Mouse (Mus musculus) cerebellum, adult 18-20 months (tissue): ENCODE measurements around the gene Lif.

Experiments
- DNase-seq, 2 experiments: peaks; one replicate each; pipeline ENCODE4 v3.0.0; 2021

The Lif gene

DNA sequence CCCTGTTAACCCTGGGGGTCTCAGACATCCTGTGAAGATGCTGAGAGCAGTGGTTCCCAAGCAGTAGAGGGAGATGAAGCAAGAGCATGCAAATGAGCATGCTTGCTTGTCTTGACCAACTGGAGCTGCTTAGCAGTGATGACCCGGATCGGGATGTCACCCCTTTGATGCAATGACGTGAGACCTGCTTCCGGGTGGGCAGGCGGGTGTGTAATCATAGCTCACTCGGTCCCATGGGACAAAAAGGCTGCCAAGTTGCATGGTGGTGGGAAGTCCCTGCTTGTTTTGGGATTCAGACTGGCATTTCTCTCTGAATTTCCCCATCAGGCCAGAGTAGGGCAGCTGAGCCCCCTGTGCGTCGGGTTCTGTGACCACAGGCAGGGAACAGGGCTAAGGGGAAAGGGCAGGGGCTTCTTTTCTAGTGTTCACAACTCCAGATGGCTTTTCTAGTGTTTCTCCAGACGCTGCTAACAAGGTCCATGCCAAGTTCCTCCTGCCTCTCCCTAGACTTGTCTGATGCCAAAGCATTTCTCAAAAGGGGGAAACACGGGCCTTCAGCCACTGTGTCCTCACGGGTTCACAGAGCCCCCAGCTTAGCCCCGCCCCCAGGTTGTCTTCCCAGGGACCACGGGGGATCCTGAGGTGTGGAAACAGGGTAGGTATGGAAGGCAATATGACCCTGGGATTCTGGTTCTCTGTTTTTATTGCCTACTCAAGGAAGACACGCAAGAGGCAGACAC is 42.5 kb downstream of the Lif start:
- DNase-seq, result no peak

DNA sequence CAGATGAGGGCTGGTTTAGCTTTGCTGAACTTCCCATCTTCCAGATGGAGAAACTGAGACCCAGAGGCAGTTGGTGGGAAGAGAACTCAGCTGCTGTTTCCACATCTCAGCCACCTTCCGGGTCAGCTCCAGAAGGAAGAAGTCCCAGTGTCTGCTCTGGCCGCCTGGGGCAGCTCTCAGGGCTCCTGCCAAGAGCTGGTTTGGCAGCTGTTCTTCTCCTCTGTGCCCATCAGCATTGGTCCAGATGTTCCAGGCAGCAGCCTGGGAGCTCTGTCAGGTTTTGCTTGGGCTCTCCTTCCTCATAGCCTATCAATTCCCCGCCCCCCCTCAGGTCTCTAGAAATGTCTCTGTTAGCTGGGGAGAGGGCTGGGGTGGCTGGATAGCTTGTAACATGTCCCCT is 43.3 kb downstream of the Lif start:
- no peak for DNase-seq

DNA sequence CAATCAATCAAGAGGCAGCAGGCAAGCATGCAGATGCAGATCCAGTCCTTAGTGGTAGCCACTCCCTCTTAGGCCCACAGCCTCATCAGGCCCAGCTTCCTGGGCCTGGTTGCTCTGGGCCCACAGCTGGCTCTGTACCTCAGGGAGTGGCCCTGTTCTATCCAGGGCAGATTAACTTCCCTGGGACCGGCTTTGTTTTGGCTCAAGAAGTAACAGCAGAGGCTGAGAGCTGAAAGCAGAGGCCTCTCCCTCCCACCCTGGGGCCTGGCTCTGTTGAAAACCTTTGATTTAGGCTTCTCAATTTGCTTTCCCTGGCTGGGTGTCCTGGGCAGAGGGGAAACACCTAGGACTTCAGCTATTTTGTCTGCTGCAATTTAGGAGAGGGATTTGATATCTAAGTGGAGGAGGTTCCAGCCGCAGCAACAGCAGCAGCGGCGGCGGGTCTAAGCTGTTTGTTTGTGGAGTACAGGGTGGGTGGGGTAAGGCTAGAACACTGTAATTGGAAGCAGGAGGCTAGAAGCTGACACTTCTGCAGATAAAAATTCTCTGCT is 45.1 kb downstream of the Lif start:
- DNase-seq, result no peak

DNA sequence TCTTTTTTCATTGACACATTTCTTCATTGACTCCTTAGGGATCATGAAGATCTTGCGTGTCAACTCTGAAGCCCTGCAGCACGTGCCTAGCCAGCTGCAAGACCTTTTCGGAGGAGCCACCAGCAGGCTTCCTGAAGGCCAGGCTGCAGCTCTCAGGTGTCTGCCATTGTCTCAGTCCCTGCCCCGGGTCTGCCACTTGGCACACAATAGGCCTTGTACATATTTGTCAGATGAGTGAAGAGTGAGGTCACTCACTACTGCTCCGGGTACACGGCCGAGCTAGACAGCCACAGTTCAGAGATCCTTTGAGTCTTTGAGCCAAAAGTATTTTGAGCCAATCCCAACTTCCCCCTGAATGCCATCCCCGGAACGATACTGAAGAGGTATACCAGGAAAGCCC is 45.7 kb downstream of the Lif start:
- no peak for DNase-seq

DNA sequence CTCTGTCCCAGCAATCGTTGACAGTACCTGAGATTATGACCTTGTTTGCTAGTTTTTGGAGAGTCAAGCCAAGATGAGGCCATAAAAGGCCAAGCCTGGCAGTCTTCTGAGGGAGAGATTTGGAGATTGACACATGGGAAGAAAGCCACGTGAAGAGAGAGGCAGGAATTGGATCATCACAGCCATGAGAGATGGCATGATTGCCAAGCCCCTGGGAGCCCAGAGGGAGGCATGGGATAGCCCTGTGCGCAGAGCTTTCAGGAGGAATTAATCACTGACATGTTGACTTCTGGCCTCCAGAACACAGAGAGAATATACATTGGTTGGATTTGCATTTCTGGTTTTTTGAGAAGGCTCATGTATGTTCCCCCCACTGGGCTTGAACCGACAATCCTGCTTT is 46.8 kb downstream of the Lif start:
- no peak for DNase-seq

DNA sequence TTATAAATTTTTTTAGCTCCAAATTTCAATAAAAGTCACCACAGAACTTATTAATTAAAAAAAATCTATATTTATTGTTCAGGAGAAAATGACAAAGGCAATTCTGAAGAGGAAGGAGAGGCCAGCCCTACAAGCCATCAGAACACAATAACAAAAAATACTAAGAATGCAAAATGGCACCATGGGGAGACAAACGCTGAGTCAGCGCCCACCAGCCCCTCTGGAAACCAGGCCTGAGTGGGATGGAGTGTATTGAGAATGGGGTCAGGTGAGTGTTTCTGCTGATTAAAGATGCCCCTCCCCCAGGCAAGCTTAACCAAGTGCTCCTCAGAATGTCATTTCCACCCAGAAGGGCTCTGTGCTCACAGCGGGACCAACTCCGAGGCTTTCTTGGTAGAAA is 47.7 kb downstream of the Lif start:
- no peak for DNase-seq

DNA sequence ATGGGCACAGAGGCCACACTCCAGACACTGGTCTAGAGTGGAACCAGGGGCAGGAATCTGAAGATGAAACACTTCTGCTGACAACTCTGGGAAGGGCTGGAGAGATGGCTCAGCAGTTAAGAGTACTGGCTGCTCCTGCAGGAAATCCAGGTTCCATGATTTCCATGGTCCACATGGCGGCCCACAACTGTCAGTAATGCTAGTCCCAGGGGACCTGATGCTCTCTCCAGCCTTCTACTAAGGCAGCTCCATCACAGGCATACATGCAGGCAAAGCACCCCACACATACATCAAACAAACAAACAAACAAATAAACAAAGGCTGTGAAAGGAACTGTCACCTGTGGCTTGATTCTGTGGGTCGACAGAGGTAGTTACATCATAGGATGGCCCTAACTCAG is 48.7 kb downstream of the Lif start:
- DNase-seq, result no peak

DNA sequence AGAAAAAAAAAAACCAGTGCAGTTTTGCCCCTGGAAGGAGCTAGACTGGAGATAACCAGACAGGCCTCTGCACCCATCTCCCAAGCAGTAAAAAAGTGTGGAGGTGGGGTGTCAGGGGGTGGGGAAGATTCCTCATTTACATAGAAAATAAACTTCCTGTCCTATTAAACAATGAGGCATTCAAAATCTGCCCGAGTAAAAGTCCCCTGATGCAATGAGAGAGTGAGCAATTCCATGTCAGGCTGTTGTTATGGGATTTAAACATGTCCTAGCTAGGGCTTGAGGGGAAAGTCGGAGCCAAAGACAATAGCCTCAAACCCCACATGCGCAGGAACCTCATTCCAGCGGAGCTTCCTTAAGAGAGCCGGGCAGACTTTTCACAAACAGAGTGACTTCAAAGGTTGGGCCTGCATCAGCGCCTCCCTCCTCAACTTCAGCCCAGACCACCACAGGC is 50.7 kb downstream of the Lif start:
- no peak for DNase-seq

DNA sequence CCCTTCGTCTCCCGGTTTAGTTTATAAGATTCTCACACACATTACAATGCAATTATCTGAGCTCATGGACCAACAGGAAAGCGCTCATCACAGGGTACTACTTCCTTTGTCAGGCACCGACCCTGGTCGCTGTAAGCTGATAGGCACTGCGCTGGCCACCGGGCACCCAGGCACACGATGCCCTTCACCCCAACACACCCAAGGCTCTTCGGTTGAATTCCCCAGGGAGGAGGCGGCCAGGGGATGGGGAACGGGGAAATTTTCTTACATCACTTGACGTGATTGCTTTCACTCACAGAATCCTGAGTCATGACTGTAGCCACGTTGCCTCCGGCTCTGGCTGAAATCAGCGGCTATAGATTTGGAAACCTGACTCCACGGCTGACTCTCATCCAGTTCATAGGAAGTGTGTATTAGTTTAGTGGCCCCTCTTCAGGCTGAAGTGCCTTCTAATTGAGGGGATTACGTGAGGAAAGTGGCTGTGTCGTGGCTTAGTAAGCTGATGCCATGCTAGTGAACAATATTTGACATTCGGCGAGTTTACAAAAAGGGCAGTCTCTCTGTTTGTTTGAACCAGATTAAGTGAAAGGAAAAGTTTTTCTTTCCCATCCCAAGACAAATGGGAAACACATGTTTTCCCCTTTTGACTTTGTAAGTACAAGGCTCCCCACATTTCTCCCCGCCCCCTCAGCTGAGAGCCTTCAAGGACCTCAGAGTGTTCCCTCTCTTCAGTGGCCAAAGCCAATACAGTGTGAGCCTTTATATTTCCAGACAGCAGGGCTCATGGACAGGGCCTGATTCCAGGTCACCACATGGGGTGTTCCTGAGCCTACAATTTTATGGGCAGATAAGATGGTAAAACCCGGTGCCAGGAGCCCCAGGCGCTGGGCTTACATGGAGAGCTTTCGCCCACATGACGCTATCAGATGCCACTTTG is 51.4 kb downstream of the Lif start:
- peak; percentile 22 to 35 for DNase-seq

DNA sequence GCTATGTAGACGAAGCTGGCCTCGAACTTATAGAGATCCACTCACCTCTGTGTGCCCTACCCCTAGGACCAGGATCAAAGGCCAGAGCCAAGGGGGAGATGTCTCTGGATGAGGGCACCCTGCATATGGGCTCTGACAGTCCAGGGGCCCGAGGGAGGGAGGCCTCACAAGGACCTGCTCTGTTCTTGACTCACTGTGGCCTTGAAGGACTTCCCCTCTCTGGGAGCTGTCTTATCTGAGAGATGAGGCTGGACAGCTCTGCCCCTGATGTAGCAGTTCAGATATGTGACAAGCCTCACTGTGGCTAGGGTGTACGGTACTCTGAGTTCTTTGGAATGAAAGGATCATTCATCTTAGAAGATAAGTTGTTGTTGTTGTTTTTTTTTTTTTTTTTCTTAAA is 52.3 kb downstream of the Lif start:
- no peak for DNase-seq

DNA sequence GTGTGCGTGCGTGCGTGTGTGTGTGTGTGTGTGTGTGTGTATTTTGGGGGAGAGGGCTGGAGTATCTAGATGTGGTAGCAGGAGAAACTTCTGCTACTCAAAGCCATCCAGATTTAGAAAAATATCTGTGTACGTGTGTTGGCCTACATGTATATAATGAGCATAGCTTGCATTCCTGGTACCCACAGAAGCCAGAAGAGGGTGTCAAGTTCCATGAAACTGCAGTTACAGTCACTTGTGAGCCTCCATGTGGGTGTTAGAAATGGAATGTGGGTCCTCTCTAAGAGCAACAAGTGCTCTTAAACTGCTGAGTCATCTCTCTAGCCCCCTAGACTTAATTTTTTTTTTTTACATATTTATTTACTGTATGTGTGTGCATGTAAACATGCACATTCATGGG is 53.0 kb downstream of the Lif start:
- no peak for DNase-seq

DNA sequence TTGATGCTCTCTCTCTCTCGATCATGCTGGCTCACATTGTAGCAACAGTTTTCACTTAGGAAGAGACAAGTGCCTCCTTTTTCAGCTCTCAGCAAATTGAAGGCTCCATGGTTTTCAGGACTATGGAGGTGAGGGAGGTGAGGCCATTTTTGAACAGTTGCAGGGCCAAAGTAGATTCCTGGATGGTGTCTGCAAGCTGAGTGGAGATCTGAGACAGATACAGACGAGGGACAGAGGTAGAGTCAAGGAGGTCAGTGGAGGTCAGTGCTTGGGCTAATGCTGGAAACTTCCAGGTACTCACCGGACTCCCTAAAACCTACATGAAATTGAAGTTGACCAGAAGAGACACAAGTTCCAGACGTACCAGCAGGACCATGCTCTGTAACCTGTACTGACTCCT is 54.8 kb downstream of the Lif start:
- DNase-seq, result no peak

DNA sequence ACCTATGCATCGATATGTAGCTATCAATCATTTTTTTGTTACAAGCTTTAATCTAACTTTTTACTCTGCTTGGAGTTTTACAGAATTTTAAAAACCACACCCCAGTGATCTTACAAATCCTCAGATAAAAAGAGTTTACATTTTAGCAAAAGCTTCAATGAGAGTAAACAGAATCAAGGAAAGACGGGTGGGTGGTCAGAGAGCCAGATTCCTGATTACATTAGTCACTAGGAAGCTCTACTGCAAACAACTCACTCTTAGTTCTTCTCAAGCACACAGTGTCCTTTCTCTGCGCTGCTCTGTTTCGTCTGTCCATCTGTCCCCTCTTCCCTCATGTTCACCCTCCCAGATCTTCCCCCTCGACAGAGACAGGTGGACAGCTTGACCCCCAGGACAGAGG is 59.9 kb downstream of the Lif start:
- no peak for DNase-seq

DNA sequence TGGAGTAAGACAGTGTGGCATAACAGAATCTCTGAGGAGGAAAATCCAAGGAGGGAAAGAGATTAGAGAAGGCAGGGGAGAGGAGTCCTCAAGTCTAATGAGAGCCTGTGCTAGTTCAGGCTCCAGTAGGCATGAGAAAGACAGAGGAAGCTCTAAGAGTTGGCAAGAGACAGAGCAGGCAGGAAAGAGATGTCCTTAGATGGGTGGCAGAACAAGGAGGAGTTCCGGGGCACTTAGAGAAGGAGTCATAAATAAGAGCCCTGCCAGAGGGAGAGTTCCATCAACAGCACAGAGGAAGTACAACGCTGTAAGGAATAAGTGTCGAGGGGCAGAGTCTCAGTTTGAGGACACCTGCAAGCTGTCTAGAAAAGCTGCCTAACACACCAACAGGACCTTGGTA is 60.7 kb downstream of the Lif start:
- no peak for DNase-seq

DNA sequence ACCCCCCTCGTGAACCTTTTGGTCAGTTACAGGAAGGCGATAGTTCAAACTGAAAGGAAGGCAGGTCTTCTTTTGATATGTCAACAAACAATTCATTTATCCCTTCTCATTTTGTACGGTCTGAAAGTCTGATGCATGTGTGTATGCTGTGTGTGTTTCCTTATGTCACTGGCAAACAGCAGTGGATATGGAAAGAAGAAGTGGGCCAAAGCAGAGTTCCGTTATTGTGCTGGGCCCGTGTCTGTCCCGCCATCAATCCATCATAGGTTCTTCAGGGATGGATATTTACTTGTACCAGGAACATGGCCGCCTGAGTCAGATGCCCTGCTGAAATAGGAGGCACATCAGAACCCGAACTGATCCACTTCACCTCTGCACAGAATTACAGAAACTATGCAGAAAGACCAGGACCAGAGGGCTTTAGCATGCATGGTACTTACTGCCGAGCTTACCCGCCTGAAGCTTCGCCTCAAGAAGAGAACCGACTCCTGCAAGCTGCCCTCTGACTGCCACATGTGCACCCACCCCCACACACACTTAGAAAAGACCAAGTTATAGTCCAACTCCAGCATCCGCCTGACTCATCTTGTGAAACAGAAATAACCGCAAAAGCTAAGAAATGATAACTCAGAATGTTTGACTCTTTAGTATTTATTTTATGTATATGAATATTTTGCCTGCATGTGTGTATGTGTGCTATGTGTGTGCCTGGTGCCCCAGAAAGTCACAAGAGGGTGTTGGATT is 62.0 kb downstream of the Lif start:
- no peak for DNase-seq

DNA sequence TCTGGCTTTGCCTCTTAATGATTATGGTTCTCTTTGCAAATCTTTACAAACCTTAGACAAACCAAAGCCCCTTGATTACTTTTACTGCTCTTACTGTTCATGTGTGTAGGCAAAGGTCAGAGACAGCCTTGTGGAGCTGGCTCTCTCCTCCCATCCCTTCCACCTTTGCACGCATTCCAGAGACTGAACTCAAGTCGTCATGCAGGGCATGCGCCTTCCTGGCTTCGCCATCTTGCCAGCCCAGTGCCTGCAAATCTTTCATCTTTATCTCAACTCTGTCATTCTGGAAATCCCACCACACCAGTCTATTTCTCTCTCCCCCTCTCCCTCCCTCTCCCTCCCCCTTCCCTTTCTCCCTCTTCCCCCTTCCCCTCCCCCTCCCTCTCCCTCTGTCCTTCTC is 63.5 kb downstream of the Lif start:
- no peak for DNase-seq
